Mouse (Mus musculus) kidney, postnatal 0 days (tissue): ENCODE results near the gene Lin7b. TPM values are rescaled to one million over a fixed set of nuclear protein-coding genes. Genes with fewer than 3 reads are reported as not detected.
A peak's percentile ranks its signal among the peaks of the same experiment; 100 is the strongest.

Experiments
- ATAC-seq: fragments of 200-750 bp; cut with Nextera tagmentation; replicated peaks from 2 replicates; pipeline ENCODE4 v1.8.0; 2017; ENCODE audit warnings: low read depth, moderate number of reproducible peaks, moderate TSS enrichment, moderate library complexity; ENCODE audit not compliant: low FRiP score
- DNase-seq: peaks from one replicate; pipeline ENCODE4 v3.0.0-alpha.2; 2016; ENCODE audit warnings: low spot score
- H3K27ac ChIP-seq: fragments of 300-500 bp; sonication (generic); 2 replicates; pipeline ENCODE4 v1.5.1; 2014; ENCODE audit warnings: mild to moderate bottlenecking
- H3K27me3 ChIP-seq: fragments of 300-500 bp; sonication (generic); 2 replicates; pipeline ENCODE4 v1.6.1; 2014; ENCODE audit warnings: low read length, mixed read lengths; ENCODE audit not compliant: insufficient read depth
- H3K36me3 ChIP-seq: fragments of 300-500 bp; sonication (generic); 2 replicates; pipeline ENCODE4 v1.6.1; 2014; ENCODE audit warnings: low read length, mixed read lengths; ENCODE audit not compliant: insufficient read depth
- H3K4me1 ChIP-seq: fragments of 300-500 bp; sonication (generic); replicated peaks from 2 replicates; pipeline ENCODE4 v1.6.1; 2014; ENCODE audit warnings: antibody characterized with exemption, low read length, mixed read lengths; ENCODE audit not compliant: insufficient read depth
- H3K4me2 ChIP-seq: fragments of 300-500 bp; sonication (generic); 2 replicates; pipeline ENCODE4 v1.6.1; 2014; ENCODE audit warnings: mild to moderate bottlenecking, low read length, moderate library complexity, mixed read lengths
- H3K4me3 ChIP-seq: fragments of 300-500 bp; sonication (generic); replicated peaks from 2 replicates; pipeline ENCODE4 v1.5.1; 2014; ENCODE audit warnings: low read depth, low read length
- H3K9ac ChIP-seq: fragments of 300-500 bp; sonication (generic); 2 replicates; pipeline ENCODE4 v1.6.1; 2014; ENCODE audit warnings: low read depth, low read length
- H3K9me3 ChIP-seq: fragments of 300-500 bp; sonication (generic); replicated peaks from 2 replicates; pipeline ENCODE4 v1.6.1; 2016; ENCODE audit warnings: low read length, inconsistent platforms, mixed read lengths
- CTCF ChIP-seq: IDR thresholded peaks from 2 replicates; pipeline ENCODE4 v1.5.1; 2016; ENCODE audit warnings: antibody characterized with exemption, low read depth, mild to moderate bottlenecking, moderate library complexity
- WGBS: fragments of 180-500 bp; shearing (Covaris S2); extraction: QIAGEN DNeasy Blood & Tissue Kit; methylation state at CpG from one replicate; pipeline ENCODE4 v1.1.7; 2014; 5-methylcytosine and 5-hydroxymethylcytosine counted together
- polyA plus RNA-seq: library from polyadenylated mRNA; unstranded; fragments of >200 nt; fragmentation: Nextera tagmentation; extraction: Ambion mirVana; gene quantifications from 2 replicates; pipeline ENCODE4 v1.2.1, GENCODE M21; 2015

The Lin7b gene
- polyA plus RNA-seq, 1 experiment from 2014 or later: 1.2 TPM

DNA sequence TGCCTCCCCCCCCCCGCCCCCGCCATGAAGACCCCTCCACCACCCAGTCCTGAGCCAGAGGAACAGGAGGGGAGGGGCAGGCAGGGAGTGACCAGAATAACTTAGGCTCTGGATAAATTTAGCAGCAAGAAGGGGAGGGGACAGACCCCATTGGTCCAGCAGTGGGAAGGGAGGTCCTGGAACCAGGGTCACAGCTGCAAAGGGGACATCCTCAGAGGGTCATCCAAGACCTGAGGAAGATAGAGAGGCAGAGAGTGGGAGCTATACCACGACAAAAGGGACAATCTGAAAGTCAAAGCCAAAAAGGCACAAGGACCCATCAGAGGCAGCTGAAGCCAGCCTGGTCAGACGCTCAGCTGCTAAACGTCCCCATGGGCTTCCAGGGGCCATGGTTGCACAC, 35.3 kb downstream of the Lin7b start, which contains the start of gene Hrc:
TSS of gene Hrc (plus strand) at position 235 of the 400 bp plus-strand sequence.
- 19% methylated on average over 5 of the region's 5 CpGs for WGBS
- DNase-seq (peak; percentile 46), ATAC-seq (no peak)
- Histone ChIP-seq H3K27ac (peak within 1 kb of the TSS; percentile 15; the same call in 1 of the 2 replicates), H3K4me3 (no peak within 1 kb of the TSS), H3K27me3 (no peaks in the 10 kb centered on the region), H3K9me3 (no peaks in the 10 kb centered on the region), H3K4me2 (peak within 1 kb of the TSS; percentile 85; the same call in 1 of the 2 replicates), H3K36me3 (no peaks in the 10 kb centered on the region), H3K9ac (no peak within 1 kb of the TSS), H3K4me1 (peaks cover 23% of the 10 kb centered on the region)
- TF ChIP-seq CTCF: no peak

DNA sequence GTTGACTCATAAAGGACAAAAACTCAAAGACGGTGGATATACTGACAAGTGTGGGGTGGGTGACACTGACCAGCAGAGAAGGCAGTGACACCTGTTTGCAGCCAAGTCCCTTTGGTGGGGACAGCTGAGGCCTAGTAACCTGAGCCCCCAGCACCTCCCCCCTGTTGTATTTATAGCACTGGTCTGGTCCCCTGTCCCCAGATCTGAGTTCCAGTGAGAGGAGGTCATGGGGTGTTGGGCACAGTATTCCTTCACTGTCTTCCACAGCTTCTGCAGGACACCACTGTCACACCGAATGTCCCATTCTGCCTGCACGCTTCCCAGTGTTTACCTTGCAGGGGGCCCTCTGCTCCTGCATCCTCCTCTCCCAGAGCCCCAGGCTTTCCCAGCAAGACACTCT, 35.8 kb downstream of the Lin7b start:
- H3K4me1 ChIP-seq: peaks cover 21% of the 10 kb centered on the region
- ATAC-seq: no peak
- no peaks in the 10 kb centered on the region for H3K27me3 ChIP-seq
- H3K4me2 ChIP-seq: 0 out of 2 replicates have a peak overlapping the region, but pooled peaks have one; percentile 85
- peak overlapping the region; percentile 15; the same call in 1 of the 2 replicates for H3K27ac ChIP-seq
- no peaks in the 10 kb centered on the region for H3K36me3 ChIP-seq
- H3K9me3 ChIP-seq: no peaks in the 10 kb centered on the region
- WGBS: 23% methylated on average over 3 of the region's 3 CpGs
- TF ChIP-seq CTCF: no peak
- no peak overlapping the region for H3K4me3 ChIP-seq
- peak; percentile 34 for DNase-seq
- no peak overlapping the region for H3K9ac ChIP-seq

DNA sequence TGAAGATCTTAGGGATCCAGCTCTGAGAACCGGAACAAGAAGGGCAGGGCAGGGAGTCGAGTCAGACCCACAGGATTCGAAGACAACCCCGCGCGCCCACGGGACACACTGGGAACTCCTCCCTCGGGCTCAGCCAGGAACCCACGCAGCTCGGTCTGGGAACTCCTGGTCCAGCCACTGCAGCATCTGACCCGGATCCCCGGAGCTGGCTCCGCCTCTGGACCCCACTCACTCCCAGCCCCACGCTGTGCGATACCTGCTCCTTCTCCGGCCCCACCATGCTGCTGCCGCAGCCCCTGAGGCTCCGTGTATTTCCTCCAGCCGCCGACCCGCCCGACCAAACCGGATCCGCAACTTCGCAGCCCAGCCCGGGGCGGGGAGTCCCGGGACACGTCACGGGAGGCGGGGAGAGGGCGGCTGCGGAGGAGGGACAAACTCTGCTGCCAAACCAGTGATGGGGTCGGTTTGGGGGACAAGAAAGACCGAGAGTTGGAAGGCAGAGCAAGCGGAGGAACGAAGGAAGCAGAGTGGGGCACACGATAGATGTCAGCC, 36.9 kb downstream of the Lin7b start, which contains the start of gene Trpm4:
TSS of gene Trpm4 (minus strand) at position 350 of the 552 bp plus-strand sequence.
- H3K36me3 ChIP-seq: no peaks in the 10 kb centered on the region
- H3K9me3 ChIP-seq: no peaks in the 10 kb centered on the region
- peak within 1 kb of the TSS; percentile 62 for H3K4me3 ChIP-seq
- under 1% methylated on average over 38 of the region's 38 CpGs for WGBS
- H3K4me1 ChIP-seq: peaks cover 17% of the 10 kb centered on the region
- ATAC-seq: peak; percentile 60
- H3K9ac ChIP-seq: peak within 1 kb of the TSS; percentile 72
- no peaks in the 10 kb centered on the region for H3K27me3 ChIP-seq
- H3K4me2 ChIP-seq: peak within 1 kb of the TSS; percentile 85
- TF ChIP-seq CTCF: no peak
- peak; percentile 92 for DNase-seq
- H3K27ac ChIP-seq: peak within 1 kb of the TSS; percentile 90

DNA sequence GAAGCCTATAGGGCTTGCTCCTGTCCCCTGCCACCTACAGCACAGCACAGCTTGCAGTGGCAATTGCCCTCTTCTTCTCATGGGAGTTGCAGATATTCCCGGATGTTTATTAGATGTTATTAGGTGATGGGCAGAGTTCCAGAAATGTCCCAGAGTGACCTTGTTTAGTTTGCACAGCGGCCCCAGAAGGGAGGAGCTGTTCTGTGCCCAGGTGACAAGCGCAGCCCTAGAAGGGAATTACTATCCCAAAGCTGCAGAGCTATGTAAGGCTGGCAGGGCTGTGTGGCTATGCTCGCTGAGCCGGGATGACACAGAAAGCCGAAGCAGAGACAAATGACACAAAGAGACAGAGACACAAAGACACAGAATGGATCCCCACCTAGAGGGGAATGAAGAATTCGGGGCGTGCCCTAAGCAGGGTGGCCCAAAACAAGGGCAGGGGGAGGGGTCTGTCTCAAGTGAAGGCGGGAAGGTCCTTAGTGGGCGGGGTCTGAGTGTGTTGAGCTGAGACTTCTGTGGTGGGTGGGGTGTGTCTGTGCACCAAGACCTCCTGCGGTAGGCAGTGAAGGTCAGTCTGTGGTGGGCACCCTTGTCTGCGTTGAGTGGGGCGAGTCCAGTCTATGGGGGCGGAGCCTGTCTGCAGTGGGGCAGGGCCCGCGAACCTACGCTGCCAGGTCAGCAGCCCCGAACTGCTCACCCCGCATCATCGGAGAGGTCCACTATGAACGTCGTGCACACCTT, 37.5 kb downstream of the Lin7b start:
- peak; percentile 86 for DNase-seq
- 1% methylated on average over 22 of the region's 22 CpGs for whole genome bisulfite sequencing
- peak; percentile 63 for ATAC-seq

DNA sequence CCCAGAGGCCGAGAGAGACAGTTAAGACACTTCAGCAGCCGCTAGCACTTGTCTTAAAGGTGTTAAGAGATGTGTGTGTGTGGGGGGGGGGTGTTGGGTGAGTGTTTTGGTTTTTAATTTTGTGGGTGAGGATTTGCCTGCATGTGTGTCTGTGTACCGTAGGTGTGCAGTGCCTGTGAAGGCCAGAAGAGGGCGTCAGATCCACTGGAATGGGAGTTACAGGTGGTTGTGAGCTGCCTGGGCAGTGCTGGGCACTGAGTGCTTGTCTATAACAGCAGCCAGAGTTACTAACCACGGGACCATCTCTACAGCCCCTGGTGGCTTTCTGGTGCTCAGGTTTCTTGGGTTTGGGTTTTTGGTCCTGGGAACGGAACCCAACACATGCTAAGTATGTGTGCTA, 38.9 kb downstream of the Lin7b start:
- no peak overlapping the region for H3K4me2 ChIP-seq
- peaks cover 9% of the 10 kb centered on the region for H3K4me1 ChIP-seq
- H3K9ac ChIP-seq: no peak overlapping the region
- no peak for DNase-seq
- WGBS: 87% methylated on average over 6 of the region's 6 CpGs
- TF ChIP-seq CTCF: peak; percentile 23; the same call in 1 of the 2 replicates
- H3K4me3 ChIP-seq: no peak overlapping the region
- no peaks in the 10 kb centered on the region for H3K27me3 ChIP-seq
- no peak for ATAC-seq
- no peak overlapping the region for H3K27ac ChIP-seq
- 0 out of 2 replicates have a peak, but pooled peaks cover 3% of the 10 kb centered on the region for H3K36me3 ChIP-seq
- H3K9me3 ChIP-seq: no peaks in the 10 kb centered on the region

More for the DNA sequence above, 37.5 kb downstream of the Lin7b start:
- Histone ChIP-seq H3K36me3 (no peaks in the 10 kb centered on the region), H3K9ac (peak overlapping the region; percentile 72), H3K27ac (peak overlapping the region; percentile 90), H3K4me3 (peak overlapping the region; percentile 62), H3K4me1 (peaks cover 11% of the 10 kb centered on the region), H3K27me3 (no peaks in the 10 kb centered on the region), H3K9me3 (no peaks in the 10 kb centered on the region), H3K4me2 (peak overlapping the region; percentile 85)
- TF ChIP-seq CTCF: no peak

DNA sequence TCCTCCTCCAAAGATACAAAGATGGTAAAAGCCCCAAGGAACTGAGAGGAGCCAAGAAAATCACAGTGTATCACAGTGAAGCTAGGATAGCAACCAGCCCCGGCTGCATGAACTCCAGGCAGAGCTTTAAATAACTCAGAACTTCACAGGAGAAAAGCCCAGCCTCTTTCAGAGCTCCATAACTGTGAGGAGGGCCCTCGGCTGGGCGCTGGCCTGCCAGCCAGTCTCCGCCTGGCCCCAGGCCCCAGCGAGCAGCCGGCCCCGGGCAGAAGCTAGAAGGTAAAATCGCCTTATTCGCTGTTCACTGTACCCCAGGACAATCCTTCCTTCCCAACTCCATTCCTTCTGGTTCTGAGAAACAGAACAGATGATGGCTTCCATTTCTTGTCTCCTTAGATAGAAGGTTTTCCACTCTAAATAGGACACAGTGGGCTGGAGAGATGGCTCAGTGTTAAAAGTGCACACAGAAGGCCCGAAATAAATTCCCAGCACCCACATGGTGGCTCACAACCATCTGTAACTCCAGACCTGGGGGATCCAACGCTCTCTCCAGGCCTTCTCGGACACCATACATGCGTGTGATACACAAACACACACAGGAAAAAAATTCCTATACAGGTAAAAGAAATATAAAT, 41.4 kb downstream of the Lin7b start:
- H3K4me2 ChIP-seq: no peak overlapping the region
- TF ChIP-seq CTCF: no peak
- WGBS: 79% methylated on average over 13 of the region's 13 CpGs
- H3K4me3 ChIP-seq: no peak overlapping the region
- H3K9ac ChIP-seq: no peak overlapping the region
- H3K36me3 ChIP-seq: 0 out of 2 replicates have a peak, but pooled peaks cover 12% of the 10 kb centered on the region
- H3K27me3 ChIP-seq: no peaks in the 10 kb centered on the region
- DNase-seq (no peak), ATAC-seq (no peak)
- H3K27ac ChIP-seq: no peak overlapping the region
- H3K4me1 ChIP-seq: peaks cover 6% of the 10 kb centered on the region; the same call in 1 of the 2 replicates
- H3K9me3 ChIP-seq: no peaks in the 10 kb centered on the region
